9 mouse cellular contexts compared by ENCODE assay signal in genomic region chrX:73660284-73660665, GRCm38 (mm10). TPM values are rescaled to one million over a fixed set of nuclear protein-coding genes. Genes with fewer than 3 reads are reported as not detected.
DNase-seq lines count a peak whose midpoint lies in the region; ATAC-seq and TF ChIP-seq lines count a peak whose summit lies in the region.
"Had no signal": no experiment of that assay in that cellular context is flagged by ENCODE, and none has a peak within 500 bp of the region (broad histone marks: within the 10 kb centered on the region; RNA-seq: fewer than 3 reads in every experiment).

No protein-coding gene starts in this region.

- intact Hi-C loops in gastrocnemius, adult 2 months (cut with DNase I), result no loop called here
- intact Hi-C loops in gastrocnemius, postnatal 14 days (cut with DNase I; ENCODE audit: low total_unique reads), result no loop called here
- intact Hi-C loops in left cerebral cortex, postnatal 36 days (cut with DNase I), result no loop called here

- peak overlapping the region; percentile 72; the same call in 1 of the 2 replicates for H3K27ac ChIP-seq in gastrocnemius, adult 2 months
- H3K27ac ChIP-seq in spleen, adult 2 months (ENCODE audit: insufficient read depth, low read length), result no peak overlapping the region
- no peak overlapping the region for H3K27ac ChIP-seq in limb, embryonic 14.5 days (replicated peaks; ENCODE audit: low read depth, low read length)
- no peak overlapping the region for H3K27ac ChIP-seq in stomach, embryonic 16.5 days (ENCODE audit: low read length)

- no peaks in the 10 kb centered on the region for H3K27me3 ChIP-seq in spleen, adult 2 months (ENCODE audit: control insufficient read depth, insufficient read depth, low read length)
- no peaks in the 10 kb centered on the region for H3K27me3 ChIP-seq in limb, embryonic 14.5 days (ENCODE audit: control insufficient read depth, insufficient read depth, low read length)
- no peaks in the 10 kb centered on the region; the same call in 1 of the 2 replicates for H3K27me3 ChIP-seq in stomach, embryonic 16.5 days (ENCODE audit: control insufficient read depth, insufficient read depth, low read length)

- no peak for DNase-seq in gastrocnemius, adult 2 months
- DNase-seq in gastrocnemius, postnatal 14 days, result no peak
- DNase-seq in spleen, adult 2 months (ENCODE audit: low read depth in 1 of 2, low spot score in 2 of 2), result no peak
- no peak for DNase-seq in spleen, postnatal 4 days (ENCODE audit: low spot score in 2 of 2)
- DNase-seq in limb, embryonic 14.5 days (ENCODE audit: low spot score), result no peak
- DNase-seq in spleen, adult 18-20 months, result no peak
- no peak for DNase-seq in left cerebral cortex, postnatal 36 days (ENCODE audit: low spot score in 2 of 2)

- no peak for ATAC-seq in limb, embryonic 14.5 days (ENCODE audit: low FRiP score, low read depth)
- no peak for ATAC-seq in stomach, embryonic 16.5 days (ENCODE audit: insufficient read depth, low FRiP score)

- no peaks in the 10 kb centered on the region for H3K36me3 ChIP-seq in spleen, adult 2 months (ENCODE audit: control insufficient read depth, insufficient read depth, low read length)
- no peaks in the 10 kb centered on the region for H3K36me3 ChIP-seq in limb, embryonic 14.5 days (ENCODE audit: control insufficient read depth, insufficient read depth, low read length)
- H3K36me3 ChIP-seq in stomach, embryonic 16.5 days (ENCODE audit: control insufficient read depth, insufficient read depth, low read length), result no peaks in the 10 kb centered on the region

- H3K9ac ChIP-seq in limb, embryonic 14.5 days (ENCODE audit: low read depth, low read length, severe bottlenecking), result peak overlapping the region; percentile 54
- peak overlapping the region; percentile 69 for H3K9ac ChIP-seq in stomach, embryonic 16.5 days (ENCODE audit: low read length)

- H3K4me1 ChIP-seq in spleen, adult 2 months (ENCODE audit: control insufficient read depth, insufficient read depth, insufficient read length), result peaks cover 3% of the 10 kb centered on the region
- H3K4me1 ChIP-seq in limb, embryonic 14.5 days (ENCODE audit: control insufficient read depth, insufficient read depth, low read length), result no peaks in the 10 kb centered on the region
- H3K4me1 ChIP-seq in stomach, embryonic 16.5 days (ENCODE audit: control insufficient read depth, insufficient read depth, low read length), result no peaks in the 10 kb centered on the region

- no peaks in the 10 kb centered on the region for H3K9me3 ChIP-seq in limb, embryonic 14.5 days (ENCODE audit: control insufficient read depth, low read length)
- H3K9me3 ChIP-seq in stomach, embryonic 16.5 days (replicated peaks; ENCODE audit: control insufficient read depth, low read length), result no peaks in the 10 kb centered on the region

- 87% methylated on average over 3 of the region's 3 CpGs for WGBS in spleen, adult 2 months
- 59% methylated on average over 3 of the region's 3 CpGs for WGBS in limb, embryonic 14.5 days
- 50% methylated on average over 3 of the region's 3 CpGs for WGBS in stomach, embryonic 16.5 days

- peak overlapping the region; percentile 71 for H3K4me2 ChIP-seq in limb, embryonic 14.5 days (replicated peaks; ENCODE audit: low read depth, low read length, severe bottlenecking)
- peak overlapping the region; percentile 68 for H3K4me2 ChIP-seq in stomach, embryonic 16.5 days (ENCODE audit: low read depth, low read length)

- TF ChIP-seq CTCF in gastrocnemius, adult 2 months (IDR thresholded peaks at IDR 0.05), result no peak
- no peak for TF ChIP-seq CTCF in spleen, adult 2 months (IDR thresholded peaks at IDR 0.05; ENCODE audit: extremely low read depth, insufficient read depth, insufficient read length, insufficient replicate concordance)

- no peak for TF ChIP-seq POLR2A in spleen, adult 2 months (IDR thresholded peaks at IDR 0.05; ENCODE audit: low read depth, low read length)
- no peak for TF ChIP-seq POLR2A in limb, embryonic 14.5 days (IDR thresholded peaks at IDR 0.05; ENCODE audit: borderline replicate concordance, extremely low read depth, insufficient read depth, insufficient read length)

- peak overlapping the region; percentile 72 for H3K4me3 ChIP-seq in gastrocnemius, adult 2 months
- peak overlapping the region; percentile 18; the same call in 1 of the 2 replicates for H3K4me3 ChIP-seq in spleen, adult 2 months (ENCODE audit: extremely low read depth, insufficient read depth, insufficient read length)
- peak overlapping the region; percentile 44 for H3K4me3 ChIP-seq in limb, embryonic 14.5 days (replicated peaks; ENCODE audit: low read length)
- peak overlapping the region; percentile 48 for H3K4me3 ChIP-seq in stomach, embryonic 16.5 days (replicated peaks; ENCODE audit: low read length)

RNA-seq across cellular contexts. Expression of gene Pnck, which starts 0.4 kb away (rescaled TPM):
- total RNA-seq in gastrocnemius, adult 2 months (2021), result 10 to 100 TPM in 1 of 2 experiments, 1 to 10 TPM in 1; 8.1 to 10.6 TPM
- total RNA-seq in gastrocnemius, postnatal 14 days (2021), result 10 to 100 TPM; 15.4 to 16.3 TPM
- 2.8 and 3.2 TPM in 2 replicates for polyA plus RNA-seq in spleen, adult 2 months (2012; rRNA removed)
- 27.4 and 34.4 TPM in 2 replicates for polyA plus RNA-seq in limb, embryonic 14.5 days (2012; rRNA removed)
- polyA plus RNA-seq in limb, embryonic 14.5 days (2014; fragmentation: Nextera tagmentation; extraction: Ambion mirVana), result 20.9 and 22.7 TPM in 2 replicates
- 22.4 and 24.4 TPM in 2 replicates for polyA plus RNA-seq in stomach, embryonic 16.5 days (2015; fragmentation: Nextera tagmentation; extraction: Ambion mirVana)
- total RNA-seq in left cerebral cortex, postnatal 36 days (2021), result 10 to 100 TPM; 84.2 to 96.1 TPM

RNA-seq across cellular contexts. Expression of gene Slc6a8, which starts 12.7 kb away (rescaled TPM):
- 100 to 1,000 TPM; 125 to 154 TPM for total RNA-seq in gastrocnemius, adult 2 months (2021)
- 10 to 100 TPM; 55.5 to 58.5 TPM for total RNA-seq in gastrocnemius, postnatal 14 days (2021)
- polyA plus RNA-seq in spleen, adult 2 months (2012; rRNA removed), result 4.5 and 5.5 TPM in 2 replicates
- polyA plus RNA-seq in limb, embryonic 14.5 days (2012; rRNA removed), result 71.9 and 98.9 TPM in 2 replicates
- 11.9 and 12.5 TPM in 2 replicates for polyA plus RNA-seq in limb, embryonic 14.5 days (2014; fragmentation: Nextera tagmentation; extraction: Ambion mirVana)
- polyA plus RNA-seq in stomach, embryonic 16.5 days (2015; fragmentation: Nextera tagmentation; extraction: Ambion mirVana), result 6.7 and 7.1 TPM in 2 replicates
- 100 to 1,000 TPM in 1 of 2 experiments, 10 to 100 TPM in 1; 98.6 to 104 TPM for total RNA-seq in left cerebral cortex, postnatal 36 days (2021)
- total RNA-seq: hematopoietic stem cell, adult 5-6 weeks had no signal

RNA-seq across cellular contexts. Expression of gene Dusp9, which starts 21.1 kb away (rescaled TPM):
- not detected for total RNA-seq in gastrocnemius, adult 2 months (2021)
- total RNA-seq in gastrocnemius, postnatal 14 days (2021), result not detected
- polyA plus RNA-seq in spleen, adult 2 months (2012; rRNA removed), result 0.87 and 1.4 TPM in 2 replicates
- 10.9 and 13.9 TPM in 2 replicates for polyA plus RNA-seq in limb, embryonic 14.5 days (2012; rRNA removed)
- polyA plus RNA-seq in limb, embryonic 14.5 days (2014; fragmentation: Nextera tagmentation; extraction: Ambion mirVana), result 2.4 and 5.0 TPM in 2 replicates
- polyA plus RNA-seq in stomach, embryonic 16.5 days (2015; fragmentation: Nextera tagmentation; extraction: Ambion mirVana), result 8.2 and 9.0 TPM in 2 replicates
- total RNA-seq in left cerebral cortex, postnatal 36 days (2021), result 1 to 10 TPM in 1 of 2 experiments, under 1 TPM in 1; 0.75 to 1.0 TPM

RNA-seq across cellular contexts. Expression of gene Bcap31, which starts 55.7 kb away (rescaled TPM):
- 10 to 100 TPM; 48.5 to 55.8 TPM for total RNA-seq in gastrocnemius, adult 2 months (2021)
- 10 to 100 TPM; 60.5 to 68.8 TPM for total RNA-seq in gastrocnemius, postnatal 14 days (2021)
- 18.7 and 23.9 TPM in 2 replicates for polyA plus RNA-seq in spleen, adult 2 months (2012; rRNA removed)
- polyA plus RNA-seq in limb, embryonic 14.5 days (2012; rRNA removed), result 82.5 and 97.4 TPM in 2 replicates
- 235 and 239 TPM in 2 replicates for polyA plus RNA-seq in limb, embryonic 14.5 days (2014; fragmentation: Nextera tagmentation; extraction: Ambion mirVana)
- polyA plus RNA-seq in stomach, embryonic 16.5 days (2015; fragmentation: Nextera tagmentation; extraction: Ambion mirVana), result 290 and 308 TPM in 2 replicates
- total RNA-seq in left cerebral cortex, postnatal 36 days (2021), result 10 to 100 TPM; 77.9 to 83.8 TPM

RNA-seq across cellular contexts. Expression of gene Abcd1, which starts 56.1 kb away (rescaled TPM):
- 10 to 100 TPM; 20.1 to 24.2 TPM for total RNA-seq in gastrocnemius, adult 2 months (2021)
- total RNA-seq in gastrocnemius, postnatal 14 days (2021), result 10 to 100 TPM; 22.2 to 22.9 TPM
- polyA plus RNA-seq in spleen, adult 2 months (2012; rRNA removed), result 45.8 and 51.7 TPM in 2 replicates
- polyA plus RNA-seq in limb, embryonic 14.5 days (2012; rRNA removed), result 20.2 and 25.3 TPM in 2 replicates
- polyA plus RNA-seq in limb, embryonic 14.5 days (2014; fragmentation: Nextera tagmentation; extraction: Ambion mirVana), result 15.2 and 16.8 TPM in 2 replicates
- 20.3 and 20.8 TPM in 2 replicates for polyA plus RNA-seq in stomach, embryonic 16.5 days (2015; fragmentation: Nextera tagmentation; extraction: Ambion mirVana)
- 10 to 100 TPM; 11.8 to 13.6 TPM for total RNA-seq in left cerebral cortex, postnatal 36 days (2021)

Comparison
In these comparisons a context has a peak if more than half of its experiments do, and no peak if none do; other contexts are left out.
1. H3K4me3 ChIP-seq: peak in every context shown above with its lines; median percentile 72 in gastrocnemius, adult 2 months; 48 in stomach, embryonic 16.5 days; 44 in limb, embryonic 14.5 days; 18 in spleen, adult 2 months.
2. RNA of gene Pnck, which starts 0.4 kb away (total RNA-seq): 84.2 to 96.1 TPM in left cerebral cortex, postnatal 36 days; 15.4 to 16.3 TPM in gastrocnemius, postnatal 14 days and 8.1 to 10.6 TPM in gastrocnemius, adult 2 months; every median in the first group is over 4 times any median in the second.